Mouse (Mus musculus): Measurements from ENCODE around the gene Amt.

DNA sequence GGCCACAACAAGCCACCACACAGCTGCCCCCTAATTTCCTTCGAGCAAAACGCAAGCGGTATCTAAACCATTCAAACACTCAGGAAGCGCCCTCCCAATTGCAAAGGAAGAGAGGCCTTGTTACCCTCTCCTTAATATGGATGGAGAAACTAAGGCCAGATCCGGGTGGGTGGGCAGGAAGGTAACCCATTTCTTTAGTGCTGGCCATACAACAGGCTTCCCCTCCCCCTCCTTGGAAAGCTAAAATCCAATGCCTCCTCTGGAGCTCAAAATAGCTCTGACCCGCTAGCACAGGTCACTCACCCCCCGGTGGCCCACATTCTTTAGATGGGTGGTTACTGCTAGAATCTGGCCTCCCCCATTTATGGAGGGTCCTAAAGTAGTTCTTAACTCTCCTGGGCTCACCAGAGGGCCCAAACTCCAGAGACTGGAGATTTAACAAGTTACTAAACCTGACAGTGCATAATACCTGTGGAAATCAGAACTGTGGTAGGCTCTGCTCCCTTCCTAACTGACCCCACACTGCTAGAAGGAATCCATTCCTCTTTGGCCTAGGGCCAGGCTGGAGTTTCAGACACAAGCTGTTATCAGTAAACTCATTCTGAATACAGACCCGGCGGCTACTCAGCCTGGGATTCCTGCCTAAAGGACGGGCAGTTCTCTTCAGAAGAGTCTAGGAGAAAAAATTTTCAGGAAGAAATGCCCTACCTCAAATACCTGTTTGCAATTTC, 32.3 kb upstream of the Amt start:
- TF ChIP-seq CTCF (IDR thresholded peaks at IDR 0.05; ENCODE audit: borderline replicate concordance, insufficient read depth, low read length) (no peak), POLR2A (IDR thresholded peaks at IDR 0.05; ENCODE audit: low read depth, low read length) (0 out of 2 replicates have a peak, but pooled peaks have one; percentile 21)

Data from embryonic fibroblast, embryonic 13.5 days (primary cell).